Mouse (Mus musculus) cerebellum, adult 2 months (tissue): ENCODE data around the gene Ntng2.

Source experiments
- CTCF ChIP-seq: fragments of 200-500 bp; IDR thresholded peaks from 2 replicates; pipeline ENCODE4 v1.5.1; 2011; ENCODE audit warnings: low read depth, mild to moderate bottlenecking, control low read depth, low read length, moderate library complexity, borderline replicate concordance; ENCODE audit not compliant: insufficient read depth
- POLR2A ChIP-seq: fragments of 200-500 bp; IDR thresholded peaks from 2 replicates; pipeline ENCODE4 v1.6.1; 2011; ENCODE audit warnings: low read length, control low read depth, borderline replicate concordance; ENCODE audit not compliant: insufficient read depth

DNA sequence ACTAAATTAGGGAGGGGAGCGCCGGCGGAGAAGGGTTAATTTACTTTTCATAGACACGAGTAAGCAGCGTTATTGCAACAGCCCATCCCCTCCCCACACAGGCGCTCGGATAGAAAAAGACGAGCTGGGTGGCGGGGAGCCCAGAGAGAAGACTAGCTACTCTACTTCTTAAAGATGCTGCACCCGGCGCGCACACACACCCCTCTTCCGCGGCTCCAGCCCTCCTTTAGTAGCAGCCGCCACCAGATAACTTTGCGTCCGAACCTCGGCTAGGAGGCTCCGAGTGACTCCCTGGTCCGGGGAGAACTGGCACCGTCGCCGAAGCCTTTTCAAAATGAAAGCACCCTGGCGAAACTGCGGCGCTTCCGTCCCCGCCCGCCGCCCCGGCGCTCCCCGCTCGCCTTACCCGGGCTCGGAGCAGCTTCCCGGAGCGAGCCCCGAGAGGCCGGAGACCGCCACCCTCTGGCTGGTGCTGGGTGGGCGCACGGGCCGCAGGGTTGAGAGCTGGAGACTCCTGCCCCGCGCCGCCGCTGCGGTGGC lies 676 bp downstream of the Ntng2 start:
- no peak for TF ChIP-seq CTCF
- no peak for TF ChIP-seq POLR2A
